Mouse (Mus musculus): Measurements from ENCODE around the gene Nbr1.

DNA sequence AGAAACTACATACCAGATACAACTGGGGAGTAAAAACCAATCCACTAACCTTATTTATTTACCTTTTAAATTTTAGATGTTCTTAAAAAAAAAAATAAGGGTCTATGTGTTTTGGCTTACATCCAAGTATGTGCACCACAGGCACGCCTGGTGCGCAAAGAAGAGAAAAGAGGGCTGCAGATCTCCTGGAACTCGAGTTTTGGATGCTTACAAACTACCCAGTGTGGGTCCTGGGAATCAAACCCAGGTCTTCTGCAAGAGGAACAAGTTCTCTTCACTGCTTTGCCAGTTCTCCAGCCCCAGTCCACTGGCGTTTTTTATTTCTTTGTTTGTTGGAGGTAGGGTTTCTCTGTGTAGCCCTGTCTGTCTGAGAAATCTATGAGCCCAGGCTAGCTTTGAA, 25.3 kb upstream of the Nbr1 start:
- TF ChIP-seq MYB (IDR thresholded peaks at IDR 0.05; ENCODE audit: low read depth, low read length) (no peak), ZNF384 (IDR thresholded peaks at IDR 0.05; ENCODE audit: low read depth, low read length) (no peak), UBTF (IDR thresholded peaks at IDR 0.05; ENCODE audit: borderline replicate concordance, insufficient read depth, low read depth, low read length) (no peak), USF2 (IDR thresholded peaks at IDR 0.05; ENCODE audit: borderline replicate concordance in 1 of 2, insufficient read depth in 1 of 2, low read depth in 1 of 2, low read length in 2 of 2) (no peak), EP300 (IDR thresholded peaks at IDR 0.05; ENCODE audit: low read depth in 1 of 2, low read length in 2 of 2) (no peak), CTCF (IDR thresholded peaks at IDR 0.05 in 2 of 3, conservative IDR thresholded peaks at IDR 0.05 in 1 of 3; ENCODE audit: control insufficient read depth in 1 of 3, insufficient read depth in 1 of 3, low read depth in 2 of 3, low read length in 3 of 3, poor library complexity in 1 of 3, severe bottlenecking in 1 of 3) (no peak), TAL1 (IDR thresholded peaks at IDR 0.05; ENCODE audit: low read length) (no peak), CHD2 (IDR thresholded peaks at IDR 0.05; ENCODE audit: low read length) (no peak)
